Mouse (Mus musculus) cerebellum, adult 2 months (tissue): Measurements from ENCODE around the gene Ceacam19.

Experiments
- CTCF ChIP-seq: fragments of 200-500 bp; IDR thresholded peaks from 2 replicates; pipeline ENCODE4 v1.5.1; 2011; ENCODE audit warnings: low read depth, mild to moderate bottlenecking, control low read depth, low read length, moderate library complexity, borderline replicate concordance; ENCODE audit not compliant: insufficient read depth
- POLR2A ChIP-seq: fragments of 200-500 bp; IDR thresholded peaks from 2 replicates; pipeline ENCODE4 v1.6.1; 2011; ENCODE audit warnings: low read length, control low read depth, borderline replicate concordance; ENCODE audit not compliant: insufficient read depth

- TF ChIP-seq POLR2A: no peak
- TF ChIP-seq CTCF: peak; percentile 30; the same call in 1 of the 2 replicates
Measured at GRCm38 (mm10) chr7:19871943-19872601, 15.7 kb downstream of the Ceacam19 start.
